In the genomic region with DNA sequence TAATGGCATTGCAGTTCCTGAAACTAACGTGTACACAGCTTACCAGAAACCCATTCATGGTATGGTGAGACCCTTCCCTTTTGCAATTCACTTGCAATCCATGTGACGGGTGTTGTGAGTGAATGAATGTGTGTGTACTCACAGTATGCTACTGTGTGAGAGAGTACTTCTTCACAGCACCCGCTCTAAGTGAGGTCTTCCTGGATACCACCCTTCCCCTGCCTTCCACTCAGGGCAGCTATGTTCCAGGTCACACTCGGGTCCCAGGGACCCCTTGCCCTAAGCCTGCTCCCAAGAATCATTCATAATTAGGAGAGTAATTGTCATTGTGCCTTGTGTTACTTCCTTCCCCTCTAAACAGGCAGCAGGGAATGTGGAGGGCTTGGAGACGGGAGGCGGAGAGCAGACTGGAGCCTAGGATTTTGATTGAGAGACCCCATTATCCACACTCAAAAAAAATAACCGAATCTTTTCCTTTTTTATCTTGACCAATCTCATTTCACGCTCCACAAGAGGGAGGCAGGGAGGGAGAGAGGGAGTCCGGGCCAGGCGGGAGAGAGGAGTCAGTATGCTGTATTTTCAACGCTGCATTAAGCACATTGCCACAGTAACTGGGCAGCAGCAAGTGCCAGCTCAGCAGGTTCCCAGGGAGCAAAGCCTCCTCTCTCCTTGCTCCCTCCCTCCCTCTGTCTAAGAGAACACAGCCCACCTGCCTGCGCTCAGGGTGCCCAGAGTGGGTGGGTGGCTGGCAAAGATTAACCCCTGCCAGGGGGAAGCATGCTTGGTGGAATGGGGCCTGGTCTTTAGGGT, we compare ENCODE assay signal across 13 mouse cellular contexts. TPM values are rescaled to one million over a fixed set of nuclear protein-coding genes. Genes with fewer than 3 reads are reported as not detected.
A peak's percentile ranks its signal among the peaks of the same experiment; 100 is the strongest.
DNase-seq lines count a peak whose midpoint lies in the region; ATAC-seq and TF ChIP-seq lines count a peak whose summit lies in the region.
"Had no signal": no experiment of that assay in that cellular context is flagged by ENCODE, and none has a peak within 500 bp of the region (broad histone marks: within the 10 kb centered on the region; RNA-seq: fewer than 3 reads in every experiment).

No protein-coding gene starts in this region.

- no peak for TF ChIP-seq EP300 in stomach, postnatal 0 days (optimal IDR thresholded peaks at IDR 0.05)

- no peaks in the 10 kb centered on the region for H3K4me1 ChIP-seq in stomach, embryonic 14.5 days (ENCODE audit: control insufficient read depth, insufficient read depth, low read length)
- H3K4me1 ChIP-seq in stomach, postnatal 0 days (replicated peaks; ENCODE audit: control insufficient read depth, insufficient read depth): no peaks in the 10 kb centered on the region
- H3K4me1 ChIP-seq in hindbrain, embryonic 15.5 days (replicated peaks): peaks cover 13% of the 10 kb centered on the region
- H3K4me1 ChIP-seq in midbrain, embryonic 10.5 days: peaks cover 17% of the 10 kb centered on the region
- H3K4me1 ChIP-seq in stomach, embryonic 16.5 days (ENCODE audit: control insufficient read depth, insufficient read depth, low read length): no peaks in the 10 kb centered on the region
- H3K4me1 ChIP-seq: heart, embryonic 13.5 days had no signal

- TF ChIP-seq CTCF in stomach, postnatal 0 days (IDR thresholded peaks at IDR 0.05; ENCODE audit: low read depth): no peak

- no peak overlapping the region for H3K9ac ChIP-seq in stomach, embryonic 14.5 days (replicated peaks; ENCODE audit: low read depth, low read length)
- no peak overlapping the region for H3K9ac ChIP-seq in stomach, postnatal 0 days (ENCODE audit: low read length)
- H3K9ac ChIP-seq in hindbrain, embryonic 15.5 days: no peak overlapping the region
- no peak overlapping the region for H3K9ac ChIP-seq in stomach, embryonic 16.5 days (ENCODE audit: low read length)
- H3K9ac ChIP-seq: heart, embryonic 13.5 days had no signal

- DNase-seq in stomach, postnatal 0 days (ENCODE audit: low spot score): no peak
- DNase-seq in midbrain, embryonic 10.5 days (ENCODE audit: low spot score): peak; percentile 44
- no peak for DNase-seq in lung, postnatal 10 days
- DNase-seq in ovary, postnatal 10 days (ENCODE audit: low spot score): no peak
- no peak for DNase-seq in gastrocnemius, postnatal 10 days
- DNase-seq: lung, postnatal 36 days had no signal

- H3K36me3 ChIP-seq in stomach, embryonic 14.5 days (ENCODE audit: control insufficient read depth, insufficient read depth, low read length): no peaks in the 10 kb centered on the region
- H3K36me3 ChIP-seq in stomach, postnatal 0 days (ENCODE audit: control insufficient read depth, insufficient read depth, low read length): no peaks in the 10 kb centered on the region
- H3K36me3 ChIP-seq in hindbrain, embryonic 15.5 days: no peaks in the 10 kb centered on the region
- H3K36me3 ChIP-seq in midbrain, embryonic 10.5 days: no peaks in the 10 kb centered on the region; the same call in 1 of the 2 replicates
- H3K36me3 ChIP-seq in stomach, embryonic 16.5 days (ENCODE audit: control insufficient read depth, insufficient read depth, low read length): no peaks in the 10 kb centered on the region
- H3K36me3 ChIP-seq: heart, embryonic 13.5 days had no signal

- no peaks in the 10 kb centered on the region for H3K9me3 ChIP-seq in stomach, embryonic 14.5 days (ENCODE audit: control insufficient read depth, low read depth, low read length)
- no peaks in the 10 kb centered on the region for H3K9me3 ChIP-seq in stomach, postnatal 0 days (ENCODE audit: control insufficient read depth, low read length)
- H3K9me3 ChIP-seq in hindbrain, embryonic 15.5 days: no peaks in the 10 kb centered on the region
- H3K9me3 ChIP-seq in midbrain, embryonic 10.5 days (replicated peaks): no peaks in the 10 kb centered on the region
- no peaks in the 10 kb centered on the region for H3K9me3 ChIP-seq in stomach, embryonic 16.5 days (replicated peaks; ENCODE audit: control insufficient read depth, low read length)
- H3K9me3 ChIP-seq: heart, embryonic 13.5 days had no signal

- no peak overlapping the region for H3K4me2 ChIP-seq in stomach, embryonic 14.5 days (replicated peaks; ENCODE audit: low read depth, low read length)
- H3K4me2 ChIP-seq in stomach, postnatal 0 days (replicated peaks; ENCODE audit: low read depth): no peak overlapping the region
- no peak overlapping the region for H3K4me2 ChIP-seq in hindbrain, embryonic 15.5 days
- H3K4me2 ChIP-seq in stomach, embryonic 16.5 days (ENCODE audit: low read depth, low read length): no peak overlapping the region
- H3K4me2 ChIP-seq: heart, embryonic 13.5 days had no signal

- no peak overlapping the region for H3K4me3 ChIP-seq in stomach, embryonic 14.5 days (ENCODE audit: low read depth, low read length)
- H3K4me3 ChIP-seq in stomach, postnatal 0 days (ENCODE audit: low read depth, low read length): no peak overlapping the region
- H3K4me3 ChIP-seq in hindbrain, embryonic 15.5 days: no peak overlapping the region
- no peak overlapping the region for H3K4me3 ChIP-seq in midbrain, embryonic 10.5 days
- no peak overlapping the region for H3K4me3 ChIP-seq in stomach, embryonic 16.5 days (replicated peaks; ENCODE audit: low read length)
- H3K4me3 ChIP-seq: heart, embryonic 13.5 days had no signal

- H3K27ac ChIP-seq in stomach, embryonic 14.5 days (ENCODE audit: low read length): no peak overlapping the region
- no peak overlapping the region for H3K27ac ChIP-seq in stomach, postnatal 0 days (replicated peaks)
- H3K27ac ChIP-seq in hindbrain, embryonic 15.5 days (replicated peaks): peak overlapping the region; percentile 78
- 0 out of 2 replicates have a peak overlapping the region, but pooled peaks have one; percentile 55 for H3K27ac ChIP-seq in midbrain, embryonic 10.5 days (replicated peaks)
- H3K27ac ChIP-seq in stomach, embryonic 16.5 days (ENCODE audit: low read length): no peak overlapping the region
- H3K27ac ChIP-seq: heart, embryonic 13.5 days had no signal

- no peaks in the 10 kb centered on the region for H3K27me3 ChIP-seq in stomach, embryonic 14.5 days (ENCODE audit: control insufficient read depth, insufficient read depth, low read length)
- no peaks in the 10 kb centered on the region for H3K27me3 ChIP-seq in stomach, postnatal 0 days (ENCODE audit: control insufficient read depth, insufficient read depth, low read length)
- no peaks in the 10 kb centered on the region for H3K27me3 ChIP-seq in hindbrain, embryonic 15.5 days
- H3K27me3 ChIP-seq in midbrain, embryonic 10.5 days (ENCODE audit: low read depth, poor library complexity, severe bottlenecking): peaks cover 28% of the 10 kb centered on the region
- no peaks in the 10 kb centered on the region for H3K27me3 ChIP-seq in stomach, embryonic 16.5 days (ENCODE audit: control insufficient read depth, insufficient read depth, low read length)

- ATAC-seq in stomach, embryonic 14.5 days (ENCODE audit: insufficient number of reproducible peaks, insufficient read depth, low FRiP score, low read depth): peak; percentile 56; the same call in 1 of the 2 replicates
- no peak for ATAC-seq in stomach, postnatal 0 days (ENCODE audit: low FRiP score, low TSS enrichment)
- ATAC-seq in hindbrain, embryonic 15.5 days (ENCODE audit: low FRiP score, low read depth): peak; percentile 94
- ATAC-seq in stomach, embryonic 16.5 days (ENCODE audit: insufficient read depth, low FRiP score): peak; percentile 40; the same call in 1 of the 2 replicates

- 41% methylated on average over 12 of the region's 12 CpGs for WGBS in stomach, embryonic 14.5 days
- 51% methylated on average over 12 of the region's 12 CpGs for WGBS in stomach, postnatal 0 days
- WGBS in hindbrain, embryonic 15.5 days: 20% methylated on average over 12 of the region's 12 CpGs
- WGBS in midbrain, embryonic 10.5 days: 35% methylated on average over 12 of the region's 12 CpGs
- WGBS in stomach, embryonic 16.5 days: 50% methylated on average over 12 of the region's 12 CpGs

RNA-seq across cellular contexts. Expression of a gene that starts 47.3 kb away (rescaled TPM):
- polyA plus RNA-seq in stomach, embryonic 14.5 days (2014; fragmentation: Nextera tagmentation; extraction: Ambion mirVana): 0.09 and 0.67 TPM in 2 replicates
- 0.08 and 0.15 TPM in 2 replicates for polyA plus RNA-seq in stomach, postnatal 0 days (2015; fragmentation: Nextera tagmentation; extraction: Ambion mirVana)
- 18.2 and 23.4 TPM in 2 replicates for polyA plus RNA-seq in hindbrain, embryonic 15.5 days (2015; fragmentation: Nextera tagmentation; extraction: Ambion mirVana)
- 6.8 and 7.2 TPM in 2 replicates for polyA plus RNA-seq in midbrain, embryonic 10.5 days (2016; fragmentation: Nextera tagmentation; extraction: Ambion mirVana)
- polyA plus RNA-seq in stomach, embryonic 16.5 days (2015; fragmentation: Nextera tagmentation; extraction: Ambion mirVana): 0.17 and 0.67 TPM in 2 replicates
- not detected for total RNA-seq in gastrocnemius, postnatal 10 days (2021)
- total RNA-seq: adrenal gland, adult 18-20 months; layer of hippocampus, adult 18-20 months had no signal
- polyA plus RNA-seq: limb, embryonic 14.5 days had no signal

Comparison
In these comparisons a context has a peak if more than half of its experiments do, and no peak if none do; other contexts are left out.
1. H3K27ac ChIP-seq: peak in hindbrain, embryonic 15.5 days (single experiment) and midbrain, embryonic 10.5 days (single experiment); none in stomach, embryonic 14.5 days (single experiment), stomach, postnatal 0 days (single experiment) and stomach, embryonic 16.5 days (single experiment).